Mouse (Mus musculus) midbrain, embryonic 10.5 days (tissue): ENCODE measurements around the gene Rubcn. TPM values are rescaled to one million over a fixed set of nuclear protein-coding genes. Genes with fewer than 3 reads are reported as not detected.
"Not testable (repeated sequence)": the region's sequence is repeated elsewhere in the genome, so short reads cannot be mapped to it uniquely, and the experiment has no call there.

Source experiments
- DNase-seq: peaks from one replicate; pipeline ENCODE4 v3.0.0-alpha.2; 2017; ENCODE audit warnings: low spot score
- H3K27ac ChIP-seq: fragments of 300-500 bp; sonication (generic); replicated peaks from 2 replicates; pipeline ENCODE4 v1.5.1; 2016; ENCODE audit warnings: mild to moderate bottlenecking
- H3K27me3 ChIP-seq: fragments of 300-500 bp; sonication (generic); 2 replicates; pipeline ENCODE4 v1.6.1; 2016; ENCODE audit warnings: low read depth, mild to moderate bottlenecking; ENCODE audit not compliant: poor library complexity, severe bottlenecking
- H3K36me3 ChIP-seq: fragments of 300-500 bp; sonication (generic); 2 replicates; pipeline ENCODE4 v1.6.1; 2016; ENCODE audit warnings: mild to moderate bottlenecking, moderate library complexity
- H3K4me1 ChIP-seq: fragments of 300-500 bp; sonication (generic); 2 replicates; pipeline ENCODE4 v1.6.1; 2016
- H3K4me3 ChIP-seq: fragments of 300-500 bp; sonication (generic); 2 replicates; pipeline ENCODE4 v1.5.1; 2016; ENCODE audit warnings: mild to moderate bottlenecking, moderate library complexity
- H3K9me3 ChIP-seq: fragments of 300-500 bp; sonication (generic); replicated peaks from 2 replicates; pipeline ENCODE4 v1.6.1; 2016; ENCODE audit warnings: mild to moderate bottlenecking
- WGBS: fragments of 180-500 bp; shearing (Covaris S2); methylation state at CpG from one replicate; pipeline ENCODE4 v1.1.7; 2016; 5-methylcytosine and 5-hydroxymethylcytosine counted together
- polyA plus RNA-seq: library from polyadenylated mRNA; unstranded; fragments of >200 nt; fragmentation: Nextera tagmentation; extraction: Ambion mirVana; gene quantifications from 2 replicates; pipeline ENCODE4 v1.2.1, GENCODE M21; 2016

The Rubcn gene
- 19.0 and 22.0 TPM in 2 replicates for polyA plus RNA-seq

DNA sequence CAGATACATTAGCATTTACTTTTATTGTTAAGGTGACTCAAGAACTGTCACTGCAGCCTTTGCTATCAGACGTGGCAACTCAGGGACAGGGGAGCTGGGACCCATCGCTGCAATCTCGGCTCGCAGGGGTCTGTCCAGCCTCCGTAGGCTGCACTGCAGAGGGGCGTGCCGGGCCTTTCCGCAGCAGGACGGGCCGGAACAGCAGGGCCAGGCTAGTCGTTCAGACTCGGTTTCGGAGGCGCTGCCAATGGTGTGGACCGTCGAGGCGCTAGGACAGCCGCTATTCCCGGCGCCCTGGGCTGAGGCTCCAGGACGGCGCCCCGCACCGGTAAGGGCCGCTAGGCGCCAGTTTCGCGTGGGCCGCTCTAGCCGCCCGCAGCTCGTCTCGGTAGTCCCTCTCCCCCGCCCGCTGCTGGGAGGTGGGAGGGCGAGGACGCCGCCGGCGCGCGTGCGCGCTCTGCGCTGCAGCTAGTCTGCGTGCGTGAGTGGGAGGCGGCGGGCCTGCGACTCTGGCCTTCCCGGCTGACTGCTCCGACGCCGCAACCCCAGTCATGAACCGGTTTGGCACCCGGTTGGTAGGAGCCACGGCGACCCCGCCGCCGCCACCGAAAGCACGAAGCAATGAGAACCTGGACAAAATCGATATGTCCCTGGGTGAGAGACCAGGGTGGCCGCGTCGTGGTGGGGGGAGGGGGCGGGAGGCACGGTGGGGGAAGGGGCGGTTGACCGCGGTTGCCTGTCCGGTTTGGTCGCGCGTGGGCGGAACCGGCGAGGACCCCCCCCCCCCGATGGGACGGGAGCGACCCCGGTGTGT, at the start of gene Rubcn, which contains the start of gene Fyttd1:
TSS of gene Rubcn (minus strand) at position 424 of the 814 bp plus-strand sequence.
TSS of gene Fyttd1 (plus strand) at position 158 of the 814 bp plus-strand sequence.
- no peaks in the 10 kb centered on the region for H3K27me3 ChIP-seq
- under 1% methylated on average over 73 of the region's 83 CpGs for WGBS
- peak within 1 kb of the TSS; percentile 91 for H3K4me3 ChIP-seq
- H3K27ac ChIP-seq, result peak within 1 kb of the TSS; percentile 92
- no peaks in the 10 kb centered on the region for H3K9me3 ChIP-seq
- H3K4me1 ChIP-seq, result peaks cover 26% of the 10 kb centered on the region
- no peaks in the 10 kb centered on the region for H3K36me3 ChIP-seq
- peak; percentile 95 for DNase-seq

DNA sequence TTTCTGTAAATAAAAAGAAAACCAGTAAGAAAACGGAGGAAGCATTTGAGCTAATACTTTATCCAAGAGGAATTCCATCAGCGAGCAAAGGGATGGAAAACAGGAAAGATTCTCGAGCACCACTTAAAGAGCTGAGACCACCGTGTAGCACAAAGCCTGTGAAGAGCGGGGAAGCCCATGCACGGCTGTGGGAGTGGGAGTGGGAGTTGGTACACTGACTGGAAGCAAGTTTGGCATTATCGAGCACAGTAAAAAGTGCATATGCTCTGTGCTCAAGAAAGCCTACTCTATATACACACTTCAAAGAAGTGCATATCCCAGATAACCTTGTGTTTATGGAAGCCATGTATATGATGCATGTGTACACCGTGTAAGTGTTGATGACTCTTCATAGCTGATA, 49.5 kb upstream of the Rubcn start:
- WGBS, result 94% methylated on average over 8 of the region's 8 CpGs
- Histone ChIP-seq H3K4me3 (no peak overlapping the region), H3K27ac (no peak overlapping the region), H3K36me3 (peaks cover 44% of the 10 kb centered on the region), H3K9me3 (no peaks in the 10 kb centered on the region), H3K4me1 (peaks cover 4% of the 10 kb centered on the region; the same call in 1 of the 2 replicates), H3K27me3 (no peaks in the 10 kb centered on the region)
- DNase-seq, result no peak

DNA sequence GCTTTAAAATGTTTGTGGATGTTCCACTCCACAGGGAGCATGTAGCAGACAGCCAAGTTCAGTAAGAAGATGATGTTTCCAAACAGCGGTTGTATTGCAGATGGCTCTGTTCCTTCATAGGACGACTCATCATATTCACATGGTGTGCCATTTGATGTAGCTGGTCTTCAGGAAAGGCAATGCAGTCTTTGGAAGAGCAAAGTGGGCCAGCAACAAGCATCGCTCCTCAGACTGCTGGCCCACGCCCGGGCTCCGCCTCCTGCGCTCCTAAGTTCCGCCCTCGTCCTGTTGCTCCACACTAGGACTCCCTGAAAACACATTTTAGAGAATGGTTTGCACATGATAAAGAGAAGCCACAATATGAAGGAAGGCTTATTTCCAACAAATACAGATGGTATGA, 49.1 kb upstream of the Rubcn start:
- not testable (repeated sequence) for H3K27ac ChIP-seq, DNase-seq, H3K9me3 ChIP-seq, H3K27me3 ChIP-seq, H3K4me3 ChIP-seq, H3K4me1 ChIP-seq
- H3K36me3 ChIP-seq, result peaks cover 49% of the 10 kb centered on the region
- 91% methylated on average over 9 of the region's 9 CpGs for WGBS

DNA sequence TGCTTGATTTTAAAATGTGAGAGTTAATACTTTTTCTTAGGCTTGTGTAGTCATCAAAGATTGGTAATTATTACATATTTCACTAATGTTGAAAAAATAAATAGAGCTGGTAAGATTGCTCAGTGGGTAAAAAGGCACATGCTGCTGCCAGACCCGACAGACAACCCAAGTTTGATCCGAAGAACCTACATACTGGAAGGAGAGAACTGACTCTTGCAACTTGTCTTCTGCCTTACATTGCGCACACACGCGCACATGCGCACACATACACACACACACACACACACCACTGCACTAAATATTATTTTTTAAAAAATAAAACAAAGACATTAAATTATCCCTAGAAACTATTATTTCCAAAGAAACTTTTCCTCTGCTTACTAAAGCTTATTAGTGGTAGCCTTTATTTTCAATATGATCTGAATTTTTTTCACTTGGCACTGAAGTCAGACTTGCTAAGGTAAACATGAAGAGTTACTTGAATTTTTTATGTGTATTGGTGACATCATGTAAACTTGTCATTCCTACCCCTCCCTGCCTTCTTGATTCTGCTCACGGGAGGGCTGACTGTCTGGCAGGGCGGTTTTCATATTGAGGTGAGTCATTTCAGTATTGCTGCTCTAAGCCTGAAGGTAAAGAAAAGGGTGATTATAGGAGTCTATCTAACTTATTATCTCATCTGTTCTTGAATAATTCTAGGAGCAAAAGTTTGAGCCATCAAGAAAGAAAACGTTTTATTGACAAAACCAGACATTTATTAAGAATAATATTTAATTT, 37.9 kb upstream of the Rubcn start:
- Histone ChIP-seq H3K4me3 (peak overlapping the region; percentile 99), H3K36me3 (peaks cover 18% of the 10 kb centered on the region), H3K4me1 (peaks cover 18% of the 10 kb centered on the region), H3K27ac (no peak overlapping the region), H3K27me3 (no peaks in the 10 kb centered on the region), H3K9me3 (no peaks in the 10 kb centered on the region)
- 82% methylated on average over 9 of the region's 9 CpGs for WGBS
- DNase-seq, result no peak

DNA sequence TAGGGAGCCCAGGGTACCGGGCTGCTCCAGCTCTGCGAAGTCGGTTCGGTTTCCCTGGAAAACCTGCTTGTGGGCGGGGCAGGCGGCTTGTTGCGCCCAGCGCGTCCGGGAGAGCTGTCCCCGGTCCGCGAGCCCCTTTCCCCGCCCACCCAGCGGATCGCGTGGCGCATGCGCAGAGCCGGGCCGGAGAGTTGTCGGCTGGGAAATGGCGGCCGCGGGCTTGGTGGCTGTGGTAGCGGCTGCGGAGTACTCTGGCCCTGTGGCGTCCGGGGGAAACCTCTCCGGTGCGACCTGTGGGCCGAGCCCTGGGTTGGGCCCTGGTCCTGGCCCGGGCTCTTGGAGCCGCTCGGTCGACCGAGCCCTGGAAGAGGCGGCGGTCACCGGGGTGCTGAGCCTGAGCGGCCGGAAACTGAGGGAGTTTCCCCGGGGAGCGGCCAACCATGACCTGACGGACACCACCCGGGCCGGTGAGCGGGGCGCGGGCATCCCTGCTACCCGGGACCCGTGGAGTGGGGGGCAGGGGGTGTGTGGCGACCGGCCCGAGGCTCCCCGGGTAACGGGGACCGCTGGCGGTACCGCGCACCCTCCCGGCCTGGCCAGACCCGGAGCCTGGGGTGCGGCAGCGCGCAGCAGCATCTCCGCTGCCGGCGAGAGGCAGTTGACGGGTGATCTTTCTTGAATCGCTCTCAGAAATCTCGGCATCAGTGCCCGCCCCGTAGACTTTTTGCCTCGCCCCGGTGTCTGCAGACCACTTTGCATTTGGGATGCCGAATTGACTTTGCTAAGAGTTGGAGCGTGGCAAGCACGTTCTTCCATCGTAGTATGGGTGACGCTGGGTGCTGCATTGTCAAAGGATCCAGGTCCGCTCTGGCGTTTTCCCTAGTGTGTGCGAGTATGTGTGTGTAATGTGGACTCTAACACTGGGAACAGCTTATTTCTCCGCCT, 36.6 kb upstream of the Rubcn start, which contains the start of gene Lrch3:
TSS of gene Lrch3 (plus strand) at position 164 of the 945 bp plus-strand sequence.
- Histone ChIP-seq H3K27me3 (no peaks in the 10 kb centered on the region), H3K4me3 (peak within 1 kb of the TSS; percentile 99), H3K9me3 (no peaks in the 10 kb centered on the region), H3K36me3 (peaks cover 5% of the 10 kb centered on the region), H3K27ac (peak within 1 kb of the TSS; percentile 99), H3K4me1 (peaks cover 18% of the 10 kb centered on the region)
- peak; percentile 97 for DNase-seq
- under 1% methylated on average over 85 of the region's 85 CpGs for WGBS

DNA sequence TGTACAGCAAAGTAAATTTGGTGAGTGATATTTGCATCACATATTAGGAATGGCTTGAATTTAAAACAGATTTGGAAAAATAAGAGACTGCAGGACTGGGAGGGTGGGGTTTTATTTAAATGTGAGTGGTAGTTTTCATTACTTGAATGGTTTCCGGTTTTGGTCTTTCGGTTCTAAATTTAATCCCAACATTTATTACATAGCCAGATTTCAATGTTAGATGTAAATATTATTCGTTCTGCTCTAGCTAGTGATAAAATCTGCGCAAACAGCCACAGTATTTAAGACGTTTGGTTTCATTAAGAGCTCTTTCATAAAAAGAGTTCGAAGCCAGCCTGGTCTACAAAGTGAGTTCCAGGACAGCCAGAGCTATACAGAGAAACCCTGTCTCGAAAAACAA, 35.6 kb upstream of the Rubcn start:
- no peaks in the 10 kb centered on the region for H3K27me3 ChIP-seq
- no peak for DNase-seq
- 0 out of 2 replicates have a peak, but pooled peaks cover 3% of the 10 kb centered on the region for H3K36me3 ChIP-seq
- 68% methylated on average over 7 of the region's 7 CpGs for WGBS
- no peak overlapping the region for H3K27ac ChIP-seq
- peak overlapping the region; percentile 99 for H3K4me3 ChIP-seq
- H3K9me3 ChIP-seq, result no peaks in the 10 kb centered on the region
- H3K4me1 ChIP-seq, result peaks cover 18% of the 10 kb centered on the region

DNA sequence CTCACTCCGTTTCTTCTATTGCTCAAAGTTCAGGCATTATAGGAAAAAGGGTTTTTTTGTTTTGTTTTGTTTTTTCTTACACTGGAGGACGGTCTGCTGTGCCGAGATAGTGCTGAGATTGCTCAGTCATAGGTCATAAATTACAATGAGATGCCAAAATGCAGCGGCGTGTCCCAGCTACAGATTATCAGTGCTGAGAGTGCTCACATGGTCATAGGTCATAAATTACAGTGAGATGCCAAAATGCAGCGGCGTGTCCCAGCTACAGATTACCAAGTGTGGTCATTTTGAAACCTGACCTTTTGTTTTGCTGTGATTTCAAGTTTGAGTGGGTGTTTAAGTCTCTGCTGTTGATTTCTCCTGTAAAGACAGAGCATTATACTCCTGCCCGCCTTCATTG, 29.2 kb upstream of the Rubcn start:
- H3K4me3 ChIP-seq, result no peak overlapping the region
- no peaks in the 10 kb centered on the region for H3K27me3 ChIP-seq
- 91% methylated on average over 8 of the region's 8 CpGs for WGBS
- H3K4me1 ChIP-seq, result no peaks in the 10 kb centered on the region
- no peak for DNase-seq
- peaks cover 47% of the 10 kb centered on the region for H3K36me3 ChIP-seq
- H3K9me3 ChIP-seq, result no peaks in the 10 kb centered on the region
- H3K27ac ChIP-seq, result no peak overlapping the region

DNA sequence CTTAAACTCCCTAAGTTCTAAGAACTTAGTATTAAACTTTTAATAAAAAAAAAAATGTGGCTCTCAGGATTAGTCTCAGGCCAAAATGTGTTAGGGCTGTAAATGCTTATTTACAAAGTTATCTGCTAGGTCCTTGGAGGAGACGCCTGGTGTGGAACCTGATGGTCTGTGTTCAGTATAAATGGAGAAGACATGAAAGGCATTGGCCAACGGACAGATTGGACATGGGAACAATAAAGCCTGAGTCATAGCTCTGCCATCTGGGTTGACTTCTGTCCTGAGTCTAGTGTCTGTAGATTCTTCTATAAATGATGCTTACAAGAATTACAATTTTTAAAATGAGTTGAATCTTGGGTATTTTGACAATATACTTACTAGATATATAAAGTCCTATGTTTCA, 28.6 kb upstream of the Rubcn start:
- no peak for DNase-seq
- Histone ChIP-seq H3K27me3 (no peaks in the 10 kb centered on the region), H3K4me1 (no peaks in the 10 kb centered on the region), H3K36me3 (peaks cover 53% of the 10 kb centered on the region), H3K27ac (no peak overlapping the region), H3K9me3 (no peaks in the 10 kb centered on the region), H3K4me3 (no peak overlapping the region)
- 93% methylated on average over 2 of the region's 2 CpGs for WGBS

DNA sequence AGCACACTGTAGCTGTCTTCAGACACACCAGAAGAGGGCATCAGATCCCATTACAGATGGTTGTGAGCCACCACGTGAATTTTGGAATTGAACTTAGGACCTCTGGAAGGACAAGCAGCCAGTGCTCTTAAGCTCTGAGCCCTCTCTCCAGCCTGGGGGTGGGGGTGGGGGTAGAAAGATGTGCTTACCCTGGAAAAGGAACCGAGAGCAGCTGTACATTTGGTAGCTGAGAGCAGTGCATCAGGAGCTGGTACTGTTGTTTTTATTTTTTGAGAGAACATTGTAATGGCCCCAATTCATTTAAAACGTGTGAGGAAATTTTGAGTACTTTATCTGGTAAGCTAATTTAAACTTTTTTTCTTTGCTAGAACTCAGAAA, 24.5 kb upstream of the Rubcn start:
- Histone ChIP-seq H3K4me1 (no peaks in the 10 kb centered on the region), H3K27me3 (no peaks in the 10 kb centered on the region), H3K36me3 (peaks cover 78% of the 10 kb centered on the region), H3K4me3 (no peak overlapping the region), H3K9me3 (no peaks in the 10 kb centered on the region), H3K27ac (no peak overlapping the region)
- DNase-seq, result no peak
- WGBS, result 77% methylated on average over 3 of the region's 3 CpGs

DNA sequence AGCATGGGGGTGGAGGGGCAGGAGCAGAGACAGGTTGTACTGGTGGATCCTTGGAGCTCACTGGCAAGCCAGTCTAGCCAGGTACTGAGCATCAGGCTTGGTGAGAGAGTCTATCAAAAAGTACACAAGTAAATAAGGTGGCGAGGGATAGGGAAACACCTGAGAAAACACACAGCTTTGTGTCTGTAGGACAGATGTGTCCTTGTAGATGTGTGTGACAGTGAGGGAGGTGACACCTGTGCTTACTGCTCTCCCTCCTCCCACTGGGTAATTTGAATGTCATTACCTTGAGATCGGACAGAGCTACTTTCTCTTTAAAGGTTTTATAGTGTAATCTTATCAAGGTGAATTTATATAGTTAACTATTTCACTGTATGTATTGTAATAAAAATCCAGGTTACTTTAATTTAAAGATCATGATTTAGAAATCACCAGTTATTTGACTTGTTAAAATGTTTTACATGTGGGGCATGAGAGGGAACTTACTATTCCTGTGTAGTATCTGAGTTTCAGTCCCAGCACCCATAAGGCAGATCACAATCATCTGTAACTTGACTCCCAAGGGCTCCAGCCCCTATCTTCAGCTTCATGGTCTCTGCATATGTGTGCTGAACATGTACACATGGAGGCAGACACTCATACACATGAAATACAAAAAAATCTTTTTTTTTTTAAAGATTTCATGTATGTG, 23.9 kb upstream of the Rubcn start:
- H3K4me3 ChIP-seq, result no peak overlapping the region
- no peaks in the 10 kb centered on the region for H3K9me3 ChIP-seq
- no peak overlapping the region for H3K27ac ChIP-seq
- WGBS, result 94% methylated on average over 2 of the region's 2 CpGs
- peaks cover 75% of the 10 kb centered on the region for H3K36me3 ChIP-seq
- H3K27me3 ChIP-seq, result no peaks in the 10 kb centered on the region
- H3K4me1 ChIP-seq, result no peaks in the 10 kb centered on the region
- DNase-seq, result no peak

DNA sequence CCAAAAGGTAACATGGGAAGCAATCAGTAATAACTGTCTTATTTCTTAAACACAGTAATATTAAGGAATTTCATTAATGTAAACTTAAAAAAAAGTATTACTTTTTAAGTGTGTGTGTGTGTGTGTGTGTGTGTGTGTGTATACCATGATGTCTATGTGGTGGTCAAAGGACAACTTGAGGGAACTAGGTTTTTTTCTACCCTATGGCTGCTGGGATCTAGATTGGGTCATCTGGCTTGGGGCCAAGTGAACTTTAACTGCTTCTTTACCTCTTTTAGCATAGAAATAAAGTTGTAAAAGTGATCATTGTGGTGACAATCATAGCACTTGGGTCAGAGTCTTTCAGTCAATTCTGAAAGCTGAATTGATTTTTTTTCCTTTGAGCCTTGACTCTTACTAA, 18.6 kb upstream of the Rubcn start:
- no peak for DNase-seq
- Histone ChIP-seq H3K36me3 (peaks cover 79% of the 10 kb centered on the region), H3K4me3 (no peak overlapping the region), H3K4me1 (no peaks in the 10 kb centered on the region), H3K9me3 (no peaks in the 10 kb centered on the region), H3K27ac (no peak overlapping the region), H3K27me3 (no peaks in the 10 kb centered on the region)

DNA sequence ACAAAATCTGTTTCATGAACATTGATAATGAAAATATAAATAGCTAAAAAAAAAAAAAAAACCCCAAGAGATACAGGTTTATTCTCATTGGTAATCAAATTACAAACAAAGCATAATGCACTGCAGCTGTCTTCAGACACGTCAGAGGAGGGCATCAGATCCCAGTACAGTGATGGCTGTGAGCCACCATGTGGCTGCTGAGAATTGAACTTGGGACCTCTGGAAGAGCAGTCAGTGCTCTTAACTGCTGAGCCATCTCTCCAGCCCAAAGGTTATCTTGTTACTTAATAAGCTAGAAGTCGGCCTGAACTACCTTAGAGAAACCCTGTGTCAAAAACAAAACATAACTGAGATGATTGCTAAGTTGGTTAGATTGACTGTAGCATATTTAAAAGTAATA, 12.3 kb upstream of the Rubcn start:
- no peak overlapping the region for H3K27ac ChIP-seq
- no peaks in the 10 kb centered on the region for H3K27me3 ChIP-seq
- H3K4me3 ChIP-seq, result no peak overlapping the region
- no peak for DNase-seq
- no peaks in the 10 kb centered on the region for H3K9me3 ChIP-seq
- H3K4me1 ChIP-seq, result no peaks in the 10 kb centered on the region
- peaks cover 85% of the 10 kb centered on the region for H3K36me3 ChIP-seq
- 77% methylated on average over 2 of the region's 2 CpGs for WGBS
